Mouse (Mus musculus): ENCODE results near the gene Nanp. TPM values are rescaled to one million over a fixed set of nuclear protein-coding genes. Genes with fewer than 3 reads are reported as not detected.

Gene Nanp
- polyA plus RNA-seq, 1 experiment from 2014 or later = 46.1 TPM

DNA sequence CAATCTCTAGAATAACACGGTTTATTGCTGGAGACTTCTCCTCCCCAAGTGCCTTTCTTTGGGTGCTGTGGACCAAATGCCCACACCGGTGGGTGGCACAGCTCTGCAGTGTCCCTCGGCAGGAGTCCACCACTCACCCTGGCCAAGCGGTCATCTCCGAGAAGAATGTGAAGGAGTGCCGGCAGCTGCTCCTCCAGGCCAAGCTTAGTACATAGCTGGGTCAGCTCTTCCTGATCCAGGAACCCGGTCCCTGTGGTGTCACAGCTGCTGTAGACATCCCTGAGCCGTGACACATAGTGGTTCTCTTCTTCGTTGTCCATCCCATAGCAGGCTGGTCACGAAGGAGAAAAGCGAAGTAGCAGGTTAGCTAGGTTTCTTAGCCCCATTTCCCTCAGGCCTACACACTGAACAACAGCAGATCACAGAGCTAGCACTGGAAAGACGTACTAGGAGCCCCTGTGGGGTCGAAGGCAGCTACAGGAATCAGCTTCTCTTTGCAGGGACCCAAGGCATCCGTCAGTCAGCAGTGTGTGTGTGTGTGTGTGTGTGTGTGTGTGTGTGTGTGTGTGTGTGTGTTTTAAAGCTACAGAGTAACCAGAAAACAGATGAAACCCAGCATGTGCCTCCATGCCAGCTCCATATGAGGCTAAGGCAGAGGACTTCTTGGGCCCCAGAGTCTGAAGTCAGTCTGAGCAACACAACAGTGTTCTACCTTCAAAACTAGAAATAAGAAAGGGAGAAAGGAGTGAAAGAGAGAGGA is 59.2 kb downstream of the Nanp start:
- no peaks in the 10 kb centered on the region for H3K27me3 ChIP-seq (ENCODE audit: insufficient read depth, low read length)
- H3K9me3 ChIP-seq (ENCODE audit: low read length) = no peaks in the 10 kb centered on the region
- H3K9ac ChIP-seq (replicated peaks; ENCODE audit: low read length) = no peak overlapping the region
- H3K4me2 ChIP-seq (replicated peaks; ENCODE audit: low read depth, low read length) = no peak overlapping the region
- no peak overlapping the region for H3K27ac ChIP-seq (ENCODE audit: low read length)
- WGBS = 78% methylated on average over 14 of the region's 14 CpGs
- peaks cover 3% of the 10 kb centered on the region; the same call in 1 of the 2 replicates for H3K4me1 ChIP-seq (ENCODE audit: insufficient read depth, low read length)
- H3K36me3 ChIP-seq (ENCODE audit: insufficient read depth, low read length) = peaks cover 9% of the 10 kb centered on the region; the same call in 1 of the 2 replicates
- ATAC-seq (ENCODE audit: low FRiP score, low TSS enrichment) = no peak
- no peak overlapping the region for H3K4me3 ChIP-seq (ENCODE audit: low read length)

Other genes with a start within 250 kb of the Nanp start
- gene Abhd12, start 134.7 kb downstream of the Nanp start, polyA plus RNA-seq (2015; fragmentation: Nextera tagmentation; extraction: Ambion mirVana) = 71.0 and 74.1 TPM in 2 replicates
- 41.6 and 43.3 TPM in 2 replicates for gene Gins1, start 134.0 kb downstream of the Nanp start, polyA plus RNA-seq (2015; fragmentation: Nextera tagmentation; extraction: Ambion mirVana)
- gene Ninl, start within 50 bp of the Nanp start, polyA plus RNA-seq (2015; fragmentation: Nextera tagmentation; extraction: Ambion mirVana) = 13.0 and 13.9 TPM in 2 replicates
- not detected in 2 replicates for gene Gm14151, start 53.0 kb upstream of the Nanp start, polyA plus RNA-seq (2015; fragmentation: Nextera tagmentation; extraction: Ambion mirVana)
- not detected in 2 replicates for gene Gm14147, start 58.8 kb upstream of the Nanp start, polyA plus RNA-seq (2015; fragmentation: Nextera tagmentation; extraction: Ambion mirVana)